Mouse (Mus musculus) kidney, embryonic 14.5 days (tissue): ENCODE data around the gene Mag. TPM values are rescaled to one million over a fixed set of nuclear protein-coding genes. Genes with fewer than 3 reads are reported as not detected.
A peak's percentile ranks its signal among the peaks of the same experiment; 100 is the strongest.
"Not testable (repeated sequence)": the region's sequence is repeated elsewhere in the genome, so short reads cannot be mapped to it uniquely, and the experiment has no call there.

ENCODE experiments used
- ATAC-seq: fragments of 200-750 bp; cut with Nextera tagmentation; 2 replicates; pipeline ENCODE4 v1.8.0; 2017; ENCODE audit warnings: moderate number of reproducible peaks, mild to moderate bottlenecking, moderate TSS enrichment, moderate library complexity; ENCODE audit not compliant: low FRiP score, low TSS enrichment
- H3K27ac ChIP-seq: fragments of 300-500 bp; sonication (generic); 2 replicates; pipeline ENCODE4 v1.5.1; 2014; ENCODE audit warnings: low read depth, mild to moderate bottlenecking, low read length, moderate library complexity, mixed read lengths
- H3K27me3 ChIP-seq: fragments of 300-500 bp; sonication (generic); 2 replicates; pipeline ENCODE4 v1.6.1; 2014; ENCODE audit warnings: mild to moderate bottlenecking, low read length; ENCODE audit not compliant: control insufficient read depth, insufficient read depth
- H3K36me3 ChIP-seq: fragments of 300-500 bp; sonication (generic); 2 replicates; pipeline ENCODE4 v1.6.1; 2014; ENCODE audit warnings: low read length, mixed read lengths; ENCODE audit not compliant: control insufficient read depth, insufficient read depth
- H3K4me1 ChIP-seq: fragments of 300-500 bp; sonication (generic); 2 replicates; pipeline ENCODE4 v1.6.1; 2014; ENCODE audit warnings: low read length, mixed read lengths; ENCODE audit not compliant: control insufficient read depth, insufficient read depth
- H3K4me2 ChIP-seq: fragments of 300-500 bp; sonication (generic); replicated peaks from 2 replicates; pipeline ENCODE4 v1.6.1; 2014; ENCODE audit warnings: low read depth, mild to moderate bottlenecking, low read length
- H3K4me3 ChIP-seq: fragments of 300-500 bp; sonication (generic); 2 replicates; pipeline ENCODE4 v1.5.1; 2014; ENCODE audit warnings: mild to moderate bottlenecking, low read length
- H3K9ac ChIP-seq: fragments of 300-500 bp; sonication (generic); 2 replicates; pipeline ENCODE4 v1.6.1; 2014; ENCODE audit warnings: low read depth, mild to moderate bottlenecking, low read length, moderate library complexity
- H3K9me3 ChIP-seq: fragments of 300-500 bp; sonication (generic); 2 replicates; pipeline ENCODE4 v1.6.1; 2016; ENCODE audit warnings: low read length; ENCODE audit not compliant: control insufficient read depth
- WGBS: fragments of 180-500 bp; shearing (Covaris S2); extraction: QIAGEN DNeasy Blood & Tissue Kit; methylation state at CpG from one replicate; pipeline ENCODE4 v1.1.7; 2014; 5-methylcytosine and 5-hydroxymethylcytosine counted together
- polyA plus RNA-seq: library from polyadenylated mRNA; unstranded; fragments of >200 nt; fragmentation: Nextera tagmentation; extraction: Ambion mirVana; gene quantifications from 2 replicates; pipeline ENCODE4 v1.2.1, GENCODE M21; 2014

Gene Mag
- polyA plus RNA-seq, 1 experiment from 2014 or later: 0.28 TPM

DNA sequence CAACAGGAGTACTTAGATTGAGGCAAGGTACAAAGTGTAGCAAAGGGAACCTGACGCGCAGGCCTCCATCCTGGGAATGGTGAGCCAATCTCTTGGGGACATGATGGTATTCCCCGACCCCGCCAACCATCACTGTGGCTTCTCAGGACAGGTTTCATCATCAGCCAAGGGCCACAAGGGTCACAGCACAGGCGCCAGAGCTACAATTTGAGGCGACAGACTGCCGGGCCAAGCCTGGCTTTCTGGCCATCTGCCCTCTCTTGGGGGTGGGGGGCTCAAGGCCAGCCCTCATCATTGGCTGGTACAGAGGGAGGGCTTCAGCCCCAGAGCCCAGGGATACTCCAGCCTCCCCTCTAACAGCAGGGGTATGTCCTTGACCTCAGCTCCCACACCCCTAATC, 30.8 kb upstream of the Mag start:
- H3K4me2 ChIP-seq, H3K4me3 ChIP-seq, H3K4me1 ChIP-seq, H3K27me3 ChIP-seq, H3K27ac ChIP-seq, H3K9ac ChIP-seq, H3K9me3 ChIP-seq: not testable (repeated sequence)
- H3K36me3 ChIP-seq: peaks cover 30% of the 10 kb centered on the region
- WGBS: 88% methylated on average over 7 of the region's 7 CpGs
- peak; percentile 50; the same call in 1 of the 2 replicates for ATAC-seq

DNA sequence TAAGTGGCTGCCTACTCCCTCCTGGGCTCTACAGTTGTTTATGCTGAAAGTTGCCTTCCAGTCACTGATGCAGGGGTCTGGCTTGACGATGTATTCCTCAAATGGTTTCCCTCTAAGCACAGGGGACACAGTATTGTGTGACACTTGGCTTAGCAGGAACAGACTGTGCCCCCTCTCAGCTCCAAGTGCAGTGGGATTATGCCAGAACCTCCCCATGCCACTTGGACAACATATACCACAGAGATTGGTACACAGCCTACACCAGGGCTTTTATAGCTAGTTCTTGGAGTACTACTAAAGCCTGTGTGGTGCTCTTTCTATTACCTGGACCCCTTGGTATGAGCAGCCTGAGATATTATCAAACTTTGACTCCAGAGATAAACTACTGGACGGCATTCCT, 30.0 kb upstream of the Mag start:
- H3K9me3 ChIP-seq, H3K4me3 ChIP-seq, H3K4me2 ChIP-seq, H3K4me1 ChIP-seq, H3K9ac ChIP-seq, H3K27ac ChIP-seq, ATAC-seq, H3K27me3 ChIP-seq: not testable (repeated sequence)
- peaks cover 24% of the 10 kb centered on the region for H3K36me3 ChIP-seq
- 64% methylated on average over 2 of the region's 2 CpGs for WGBS

DNA sequence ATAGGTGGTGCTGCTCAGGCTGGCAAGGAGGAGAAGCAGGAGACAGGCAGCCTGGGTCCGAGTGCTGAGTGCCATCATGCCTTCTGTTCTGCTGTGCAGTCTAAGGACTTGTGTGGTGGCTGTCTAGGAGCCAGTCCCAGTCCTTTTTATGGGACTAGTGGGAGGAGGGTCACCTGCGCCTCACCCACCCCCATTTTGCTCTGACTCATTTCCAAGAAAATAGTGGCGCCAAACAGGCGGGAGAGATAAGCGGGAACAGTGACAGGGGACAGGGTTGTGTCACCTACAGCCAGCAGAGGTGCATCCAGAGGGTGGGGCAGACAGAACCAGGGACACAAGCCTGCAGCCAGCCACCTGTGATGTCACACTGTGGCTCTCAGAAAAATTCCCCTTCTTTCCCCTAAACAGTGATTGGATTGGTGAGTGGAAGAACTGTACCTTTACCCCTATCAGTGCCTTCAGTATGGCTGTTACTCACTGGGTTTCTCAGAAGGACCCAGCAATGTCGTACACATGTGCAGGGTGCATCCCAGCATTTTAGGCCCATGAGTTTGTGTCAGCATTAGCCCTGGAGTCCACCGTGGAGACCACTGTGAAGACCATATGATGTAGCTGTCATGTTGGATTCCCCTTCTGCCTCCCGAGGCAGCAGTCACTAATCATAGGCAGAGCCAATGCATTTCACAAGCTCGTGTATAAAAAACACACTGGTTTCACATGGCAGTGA, 29.4 kb upstream of the Mag start, which contains the start of gene Hamp:
Gene Hamp (minus strand): TSS at position 124 of the 727 bp plus-strand sequence.
- no peaks in the 10 kb centered on the region for H3K4me1 ChIP-seq
- H3K36me3 ChIP-seq: peaks cover 18% of the 10 kb centered on the region
- H3K4me3 ChIP-seq: no peak within 1 kb of the TSS
- 67% methylated on average over 9 of the region's 9 CpGs for WGBS
- no peak within 1 kb of the TSS for H3K4me2 ChIP-seq
- H3K9me3 ChIP-seq: no peaks in the 10 kb centered on the region
- H3K27ac ChIP-seq: no peak within 1 kb of the TSS
- ATAC-seq: no peak
- no peaks in the 10 kb centered on the region for H3K27me3 ChIP-seq
- H3K9ac ChIP-seq: no peak within 1 kb of the TSS

DNA sequence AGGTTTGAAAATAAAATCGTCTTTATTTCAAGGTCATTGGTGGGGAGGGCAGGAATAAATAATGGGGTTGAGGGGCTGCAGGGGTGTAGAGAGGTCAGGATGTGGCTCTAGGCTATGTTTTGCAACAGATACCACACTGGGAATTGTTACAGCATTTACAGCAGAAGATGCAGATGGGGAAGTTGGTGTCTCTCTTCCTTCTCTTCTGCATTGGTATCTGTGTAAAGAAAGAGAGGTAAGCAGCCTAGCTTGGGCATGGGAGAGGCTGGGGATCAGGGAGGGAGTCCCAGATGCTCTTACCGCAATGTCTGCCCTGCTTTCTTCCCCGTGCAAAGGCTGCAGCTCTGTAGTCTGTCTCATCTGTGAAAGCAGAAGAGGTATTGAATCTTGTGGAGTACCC, 27.7 kb upstream of the Mag start:
- ATAC-seq, H3K27ac ChIP-seq, H3K9ac ChIP-seq, H3K27me3 ChIP-seq, H3K4me2 ChIP-seq, H3K4me1 ChIP-seq, H3K9me3 ChIP-seq, H3K4me3 ChIP-seq: not testable (repeated sequence)
- WGBS: 56% methylated on average over 3 of the region's 3 CpGs
- peaks cover 14% of the 10 kb centered on the region; the same call in 1 of the 2 replicates for H3K36me3 ChIP-seq

DNA sequence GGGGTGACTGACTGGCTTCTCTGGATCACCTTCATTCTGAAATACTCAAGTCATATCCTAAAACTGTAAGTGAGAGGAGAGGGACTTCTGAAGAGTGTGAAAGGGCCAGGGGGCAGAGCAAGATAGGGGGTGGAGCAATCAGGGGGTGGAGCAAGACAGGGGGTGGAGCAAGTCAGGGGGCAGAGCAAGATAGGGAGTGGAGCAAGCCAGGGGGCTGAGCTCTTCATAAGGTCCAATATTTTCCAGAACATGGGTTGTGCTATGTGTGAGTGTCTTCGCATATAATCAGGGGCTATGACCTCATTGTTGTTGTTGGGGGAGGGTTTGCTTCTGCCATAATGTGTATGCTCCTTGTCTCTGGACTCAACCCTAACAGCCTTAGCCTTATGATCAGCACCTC, 25.4 kb upstream of the Mag start:
- WGBS: 78% methylated on average over 1 of the region's 1 CpGs
- not testable (repeated sequence) for H3K27me3 ChIP-seq, H3K4me1 ChIP-seq, H3K9ac ChIP-seq, H3K4me3 ChIP-seq, ATAC-seq, H3K36me3 ChIP-seq, H3K9me3 ChIP-seq, H3K4me2 ChIP-seq, H3K27ac ChIP-seq

DNA sequence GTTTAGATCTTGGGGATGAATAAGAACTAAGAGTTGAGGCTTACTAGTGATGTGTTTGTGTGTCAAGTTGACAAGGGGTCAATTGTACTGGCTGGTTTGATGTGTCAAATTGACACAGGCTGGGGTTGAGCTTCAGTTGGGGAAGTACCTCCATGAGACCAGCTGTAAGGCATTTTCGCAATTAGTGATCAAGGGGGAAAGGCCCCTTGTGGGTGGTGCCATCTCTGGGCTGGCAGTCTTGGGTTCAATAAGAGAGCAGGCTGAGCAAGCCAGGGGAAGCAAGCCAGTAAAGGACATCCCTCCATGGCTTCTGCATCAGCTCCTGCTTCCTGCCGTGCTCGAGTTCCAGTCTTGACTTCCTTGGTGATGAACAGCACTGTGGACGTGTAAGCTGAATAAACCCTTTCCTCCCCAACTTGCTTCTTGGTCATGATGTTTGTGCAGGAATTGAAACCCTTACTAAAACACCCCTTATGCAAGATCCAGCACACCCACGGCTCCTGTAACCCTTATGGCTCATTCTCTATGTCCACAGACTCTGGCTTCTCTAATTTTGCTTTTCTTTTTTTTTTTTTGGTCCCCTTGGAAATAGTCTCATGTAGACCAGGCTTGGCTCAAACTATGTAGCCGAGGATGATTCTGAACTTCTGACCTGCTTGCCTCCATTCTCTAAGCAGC, 20.9 kb upstream of the Mag start:
- H3K27ac ChIP-seq, H3K9ac ChIP-seq, H3K4me1 ChIP-seq, ATAC-seq, H3K36me3 ChIP-seq, H3K4me2 ChIP-seq, H3K27me3 ChIP-seq, H3K9me3 ChIP-seq, H3K4me3 ChIP-seq: not testable (repeated sequence)
- WGBS: 59% methylated on average over 6 of the region's 6 CpGs

DNA sequence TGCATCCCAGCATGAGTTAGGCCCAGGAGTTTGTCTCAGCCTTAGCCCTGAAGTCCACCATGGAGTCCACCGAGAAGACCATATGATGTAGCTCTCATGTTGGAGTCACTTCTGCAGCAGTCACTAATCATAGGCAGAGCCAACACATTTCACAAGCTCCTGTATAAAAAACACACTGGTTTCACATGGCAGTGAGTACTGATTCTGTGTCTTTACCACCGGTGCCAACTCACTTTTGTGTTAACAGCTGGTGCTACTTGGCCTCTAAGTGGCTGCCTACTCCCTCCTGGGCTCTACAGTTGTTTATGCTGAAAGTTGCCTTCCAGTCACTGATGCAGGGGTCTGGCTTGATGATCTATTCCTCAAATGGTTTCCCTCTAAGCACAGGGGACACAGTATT, 9.9 kb upstream of the Mag start, which contains the start of gene Hamp2:
Gene Hamp2 (minus strand): TSS at position 101 of the 400 bp plus-strand sequence.
- H3K27me3 ChIP-seq, H3K9ac ChIP-seq, H3K27ac ChIP-seq, H3K4me3 ChIP-seq, H3K36me3 ChIP-seq, H3K9me3 ChIP-seq, H3K4me1 ChIP-seq, H3K4me2 ChIP-seq, ATAC-seq: not testable (repeated sequence)
- 69% methylated on average over 2 of the region's 2 CpGs for WGBS

DNA sequence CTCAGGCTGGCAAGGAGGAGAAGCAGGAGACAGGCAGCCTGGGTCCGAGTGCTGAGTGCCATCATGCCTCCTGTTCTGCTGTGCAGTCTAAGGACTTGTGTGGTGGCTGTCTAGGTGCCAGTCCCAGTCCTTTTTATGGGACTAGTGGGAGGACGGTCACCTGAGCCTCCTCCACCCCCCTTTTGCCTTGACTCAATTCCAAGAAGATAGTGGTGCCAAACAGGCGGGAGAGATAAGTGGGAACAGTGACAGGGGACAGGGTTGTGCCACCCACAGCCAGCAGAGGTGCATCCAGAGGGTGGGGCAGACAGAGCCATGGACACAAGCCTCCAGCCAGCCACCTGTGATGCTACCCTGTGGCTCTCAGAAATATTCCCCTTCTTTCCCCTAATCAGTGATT, 9.4 kb upstream of the Mag start:
- no peak for ATAC-seq
- no peaks in the 10 kb centered on the region for H3K36me3 ChIP-seq
- no peak overlapping the region for H3K4me2 ChIP-seq
- H3K27ac ChIP-seq: no peak overlapping the region
- no peaks in the 10 kb centered on the region for H3K27me3 ChIP-seq
- no peak overlapping the region for H3K4me3 ChIP-seq
- no peaks in the 10 kb centered on the region for H3K9me3 ChIP-seq
- 53% methylated on average over 3 of the region's 3 CpGs for WGBS
- H3K4me1 ChIP-seq: no peaks in the 10 kb centered on the region
- H3K9ac ChIP-seq: no peak overlapping the region

DNA sequence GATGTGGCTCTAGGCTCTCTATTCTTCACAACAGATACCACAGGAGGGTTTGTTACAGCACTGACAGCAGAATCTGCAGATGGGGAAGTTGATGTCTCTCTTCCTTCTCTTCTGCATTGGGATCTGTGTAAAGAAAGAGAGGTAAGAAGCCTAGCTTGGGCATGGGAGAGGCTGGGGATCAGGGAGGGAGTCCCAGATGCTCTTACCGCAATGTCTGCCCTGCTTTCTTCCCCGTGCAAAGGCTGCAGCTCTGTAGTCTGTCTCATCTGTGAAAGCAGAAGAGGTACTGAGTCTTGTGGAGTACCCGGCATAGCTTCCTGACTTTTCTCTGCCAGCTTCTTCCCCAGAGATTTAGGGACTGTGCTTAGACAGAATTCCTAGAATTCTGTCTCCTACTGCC, 7.8 kb upstream of the Mag start:
- not testable (repeated sequence) for H3K27ac ChIP-seq, H3K9ac ChIP-seq, H3K4me1 ChIP-seq, H3K36me3 ChIP-seq, H3K27me3 ChIP-seq, H3K9me3 ChIP-seq, H3K4me3 ChIP-seq, H3K4me2 ChIP-seq, ATAC-seq
- 38% methylated on average over 3 of the region's 3 CpGs for WGBS
